Mouse (Mus musculus): ENCODE data around the gene Vps8.
A peak's percentile ranks its signal among the peaks of the same experiment; 100 is the strongest.

GRCm38 (mm10) chr16:21537312-21537711 lies 114.4 kb downstream of the Vps8 start:
- TF ChIP-seq CTCF (conservative IDR thresholded peaks at IDR 0.05; ENCODE audit: insufficient read depth, insufficient read length, low read depth, low read length) (0 out of 2 replicates have a peak, but pooled peaks have one; percentile 5), POLR2A (IDR thresholded peaks at IDR 0.05; ENCODE audit: low read depth, low read length) (no peak)
